Mouse (Mus musculus) liver, adult 2 months (tissue): ENCODE results near the gene Lrguk.

Experiments used
- CTCF ChIP-seq: fragments of 200-500 bp; IDR thresholded peaks from 2 replicates; pipeline ENCODE4 v1.5.1; 2011; ENCODE audit warnings: low read depth, low read length, control low read depth
- POLR2A ChIP-seq: fragments of 200-500 bp; IDR thresholded peaks from 2 replicates; pipeline ENCODE4 v1.6.1; 2011; ENCODE audit warnings: low read length, control low read depth; ENCODE audit not compliant: insufficient read depth; ENCODE audit errors: extremely low read depth

DNA sequence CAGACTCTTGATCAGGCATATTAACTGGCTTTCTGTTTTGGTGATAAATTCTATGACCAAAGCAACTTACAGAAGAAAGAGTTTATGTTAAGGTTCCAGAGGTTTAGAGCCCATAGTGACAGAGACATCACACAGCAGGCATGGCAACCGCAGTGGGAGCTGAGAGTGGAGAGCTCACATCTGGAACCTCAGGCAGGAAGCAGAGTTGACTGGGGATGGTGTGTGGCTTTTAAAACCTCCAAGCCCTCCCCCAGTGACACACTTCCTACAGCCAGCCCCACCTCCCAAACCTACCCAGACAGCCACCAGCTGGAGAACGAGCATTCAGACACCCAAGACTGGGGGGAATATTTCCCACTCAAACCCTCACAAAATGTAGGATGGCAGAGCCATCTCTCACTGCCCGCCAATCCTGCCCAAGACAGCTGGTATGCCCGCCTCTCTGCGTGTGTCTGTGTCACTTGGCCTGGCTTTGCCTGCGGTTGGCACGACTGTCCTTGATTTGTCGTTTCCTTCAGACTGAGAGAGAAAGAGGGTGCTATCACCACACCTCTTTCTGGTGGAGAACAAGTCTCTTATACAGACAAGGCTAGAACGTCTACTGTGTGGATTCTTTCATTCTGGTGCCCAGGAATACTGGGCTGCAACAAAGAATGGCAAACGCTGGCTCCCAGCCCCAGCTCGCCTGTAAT, 12.5 kb downstream of the Lrguk start:
- TF ChIP-seq POLR2A (no peak), CTCF (no peak)
